Mouse (Mus musculus) testis, adult 2 months (tissue): Measurements from ENCODE around the gene Aldh3b2. TPM values are rescaled to one million over a fixed set of nuclear protein-coding genes. Genes with fewer than 3 reads are reported as not detected.

Source experiments
- H3K27ac ChIP-seq: fragments of 200-500 bp; 2 replicates; pipeline ENCODE4 v1.5.1; 2012; ENCODE audit warnings: low read depth, low read length; ENCODE audit not compliant: control insufficient read depth, insufficient read depth
- H3K27me3 ChIP-seq: fragments of 200-500 bp; 2 replicates; pipeline ENCODE4 v1.6.1; 2012; ENCODE audit warnings: mild to moderate bottlenecking, low read length, moderate library complexity; ENCODE audit not compliant: control insufficient read depth, insufficient read depth
- H3K36me3 ChIP-seq: fragments of 200-500 bp; 2 replicates; pipeline ENCODE4 v1.6.1; 2012; ENCODE audit warnings: mild to moderate bottlenecking, low read length; ENCODE audit not compliant: control insufficient read depth, insufficient read depth
- H3K4me1 ChIP-seq: fragments of 200-500 bp; 2 replicates; pipeline ENCODE4 v1.6.1; 2012; ENCODE audit warnings: low read length; ENCODE audit not compliant: control insufficient read depth, insufficient read depth
- H3K4me3 ChIP-seq: fragments of 200-500 bp; 2 replicates; pipeline ENCODE4 v1.5.1; 2012; ENCODE audit warnings: low read depth, mild to moderate bottlenecking, low read length, moderate library complexity, mixed read lengths; ENCODE audit not compliant: control insufficient read depth
- CTCF ChIP-seq: fragments of 200-500 bp; IDR thresholded peaks from 2 replicates; pipeline ENCODE4 v1.5.1; 2012; ENCODE audit warnings: low read depth, mild to moderate bottlenecking, inconsistent platforms, low read length, moderate library complexity; ENCODE audit not compliant: control insufficient read depth, insufficient read depth, insufficient replicate concordance
- POLR2A ChIP-seq: fragments of 200-500 bp; IDR thresholded peaks from 2 replicates; pipeline ENCODE4 v1.6.1; 2012; ENCODE audit warnings: low read depth, mild to moderate bottlenecking, inconsistent platforms, low read length, moderate library complexity; ENCODE audit not compliant: control insufficient read depth
- polyA plus RNA-seq: library from polyadenylated mRNA; depleted of rRNA; stranded (reverse); fragments of >200 nt; gene quantifications from 2 replicates; pipeline ENCODE4 v1.2.3, GENCODE M21; 2012; rRNA removed

Aldh3b2 gene
- polyA plus RNA-seq, 1 experiment = 48.6 TPM

DNA sequence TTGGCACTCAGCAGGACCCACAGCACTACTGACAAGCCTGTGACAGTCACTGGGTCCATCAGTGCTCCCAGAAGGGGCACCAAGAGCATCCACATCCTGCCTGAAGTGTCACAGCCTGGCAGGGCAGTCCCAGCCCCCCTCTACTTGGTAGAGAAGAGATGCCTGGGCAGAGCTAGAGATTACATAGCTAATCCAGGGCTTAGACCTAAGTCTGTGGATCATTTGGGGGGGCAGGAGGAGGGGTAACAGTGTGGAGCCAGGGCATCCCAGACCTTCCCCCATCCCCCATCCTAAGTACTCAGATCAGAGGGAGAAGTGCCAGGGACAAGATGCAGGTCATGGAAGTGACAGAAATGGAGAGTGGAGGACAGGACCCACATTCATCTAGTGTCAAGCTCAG, 42.7 kb downstream of the Aldh3b2 start:
- no peaks in the 10 kb centered on the region for H3K36me3 ChIP-seq
- peaks cover 7% of the 10 kb centered on the region for H3K4me1 ChIP-seq
- TF ChIP-seq POLR2A (no peak), CTCF (no peak)
- H3K27ac ChIP-seq = no peak overlapping the region
- no peak overlapping the region for H3K4me3 ChIP-seq
- H3K27me3 ChIP-seq = no peaks in the 10 kb centered on the region

DNA sequence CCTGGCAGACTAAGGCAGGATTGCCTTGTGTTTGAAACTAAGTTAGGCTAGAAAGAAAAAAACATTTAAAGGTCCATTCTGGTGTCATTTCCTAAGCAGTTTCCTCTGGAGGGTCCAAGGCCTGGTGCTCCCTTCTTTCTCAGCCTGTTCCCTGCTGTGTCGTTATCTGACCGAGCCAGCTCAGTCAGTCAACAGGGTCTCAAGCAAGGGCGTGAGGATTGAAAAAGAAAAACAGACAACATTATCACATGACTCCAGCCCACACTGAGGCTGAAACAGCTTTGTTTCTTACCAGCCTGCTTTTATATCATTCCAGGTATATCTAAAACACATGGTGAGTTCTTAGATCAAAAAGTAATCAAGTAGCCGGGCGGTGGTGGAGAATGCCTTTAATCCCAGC, 43.5 kb downstream of the Aldh3b2 start:
- TF ChIP-seq CTCF = no peak
- TF ChIP-seq POLR2A = no peak
- no peak overlapping the region for H3K4me3 ChIP-seq
- no peaks in the 10 kb centered on the region for H3K27me3 ChIP-seq
- peaks cover 7% of the 10 kb centered on the region for H3K4me1 ChIP-seq
- H3K36me3 ChIP-seq = no peaks in the 10 kb centered on the region
- no peak overlapping the region for H3K27ac ChIP-seq

DNA sequence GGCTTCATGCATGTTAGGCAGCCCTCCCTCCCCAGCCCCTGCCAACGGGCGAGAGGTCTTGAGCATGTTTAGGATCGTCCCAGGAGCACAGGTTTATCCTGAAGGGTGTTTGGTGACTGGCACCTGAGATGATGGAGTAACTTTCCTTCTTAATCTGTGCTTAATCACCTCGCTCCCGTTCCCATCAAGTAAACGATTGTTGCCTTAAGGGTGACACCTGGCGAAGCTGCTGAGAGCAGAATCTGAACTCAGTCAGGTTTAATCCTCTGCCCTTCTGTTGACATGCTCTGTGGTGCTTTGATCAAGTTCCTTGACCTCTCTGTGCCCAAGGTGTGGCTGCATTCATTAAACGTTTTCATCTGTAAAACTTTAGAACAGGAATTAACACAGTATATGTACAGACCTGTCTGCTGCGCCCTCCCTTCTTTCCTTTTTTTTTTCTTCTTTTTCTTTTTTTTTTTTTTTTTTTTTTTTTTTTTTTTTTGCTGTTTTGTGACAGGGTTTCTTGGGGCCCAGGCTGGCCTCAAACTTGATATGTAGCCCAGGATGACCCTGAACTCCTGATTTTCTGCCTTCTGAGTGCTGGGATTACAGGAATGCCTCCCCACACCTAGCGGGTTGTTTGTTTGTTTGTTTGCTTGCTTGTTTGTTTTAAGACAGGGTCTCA, 45.9 kb downstream of the Aldh3b2 start:
- Histone ChIP-seq H3K27ac (peak overlapping the region; percentile 57), H3K27me3 (no peaks in the 10 kb centered on the region), H3K36me3 (no peaks in the 10 kb centered on the region), H3K4me3 (no peak overlapping the region), H3K4me1 (peaks cover 1% of the 10 kb centered on the region)
- TF ChIP-seq POLR2A (no peak), CTCF (no peak)

DNA sequence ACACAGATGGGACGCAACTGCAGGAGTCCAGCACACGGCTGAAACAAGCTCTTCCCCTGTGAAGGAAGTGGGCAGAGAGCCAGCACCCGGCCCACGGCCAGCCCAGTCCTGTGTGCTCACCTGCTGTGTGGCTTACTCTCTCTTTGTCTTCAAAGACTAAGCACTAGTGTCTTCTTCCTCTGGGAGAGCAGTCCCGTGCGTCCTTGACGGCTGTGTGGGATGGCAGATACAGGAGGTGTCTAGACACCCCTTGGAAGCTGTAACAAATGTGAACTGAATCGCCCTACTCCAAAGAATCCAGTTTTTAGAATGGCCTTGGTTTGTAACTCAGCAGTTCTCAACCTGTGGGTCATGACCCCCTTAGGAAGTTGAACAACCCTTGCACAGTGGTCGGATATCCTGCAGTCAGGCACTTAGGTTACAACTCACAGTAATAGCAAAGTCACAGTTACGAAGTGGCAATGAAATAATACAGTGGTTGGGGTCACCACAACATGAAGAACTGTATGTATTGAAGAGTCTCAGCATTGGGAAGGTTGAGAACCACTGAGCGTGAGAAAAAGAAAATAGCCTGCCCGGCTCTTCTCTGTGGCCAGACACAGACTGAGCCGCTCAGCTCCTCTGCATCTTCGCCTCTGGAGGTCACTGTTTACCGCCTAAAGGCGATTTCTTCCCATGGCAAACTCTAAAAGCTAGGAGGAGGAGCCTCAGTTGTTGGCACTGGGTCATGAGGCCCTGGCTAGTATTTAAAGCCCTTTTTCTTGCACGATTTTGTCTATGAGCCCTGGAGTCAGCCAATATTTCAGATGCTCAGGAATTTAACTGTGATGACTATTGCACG, 46.8 kb downstream of the Aldh3b2 start:
- Histone ChIP-seq H3K36me3 (no peaks in the 10 kb centered on the region), H3K27ac (peak overlapping the region; percentile 15; the same call in 1 of the 2 replicates), H3K4me3 (no peak overlapping the region), H3K4me1 (no peaks in the 10 kb centered on the region), H3K27me3 (no peaks in the 10 kb centered on the region)
- TF ChIP-seq CTCF (peak; percentile 55), POLR2A (no peak)

DNA sequence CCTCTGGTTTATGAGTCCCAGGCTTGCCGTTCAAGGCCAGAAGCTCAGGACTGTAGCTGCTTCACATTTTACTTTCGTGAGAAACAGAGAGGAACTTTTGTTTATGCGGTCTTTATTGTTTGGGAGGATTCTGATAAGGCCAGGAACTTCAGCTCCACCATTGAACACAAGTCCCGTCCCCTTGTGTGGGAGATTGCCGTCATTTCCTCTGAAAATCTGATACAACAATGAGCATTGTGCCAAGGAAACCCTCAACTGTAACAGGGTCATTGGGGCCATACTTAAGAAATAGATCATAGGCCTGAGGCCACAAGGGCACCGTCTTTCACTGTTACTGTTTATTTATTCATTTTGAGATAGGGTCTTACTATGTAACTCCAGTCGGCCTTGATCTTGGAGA, 51.1 kb downstream of the Aldh3b2 start:
- no peak for TF ChIP-seq POLR2A
- no peak for TF ChIP-seq CTCF
- no peaks in the 10 kb centered on the region for H3K27me3 ChIP-seq
- H3K27ac ChIP-seq = no peak overlapping the region
- H3K4me3 ChIP-seq = no peak overlapping the region
- no peaks in the 10 kb centered on the region for H3K36me3 ChIP-seq
- no peaks in the 10 kb centered on the region for H3K4me1 ChIP-seq

DNA sequence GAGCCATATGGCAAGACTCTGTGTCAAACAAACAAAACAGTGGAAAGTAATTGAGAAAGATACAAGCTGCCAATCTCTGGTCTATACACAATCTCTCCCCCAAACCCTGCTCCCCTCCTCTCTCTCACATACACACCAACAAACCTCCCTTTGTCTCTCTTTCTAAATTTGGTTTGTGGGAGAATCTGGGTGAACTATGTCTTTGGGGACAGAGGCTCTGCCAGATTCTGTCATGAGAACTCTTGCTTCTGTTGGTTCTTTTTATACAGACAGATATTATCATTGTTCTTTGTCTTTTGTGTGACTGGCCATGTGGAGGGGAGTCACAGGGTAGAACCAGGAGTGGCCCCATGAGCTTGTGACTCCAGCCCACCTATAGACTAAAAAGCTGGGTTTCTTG, 55.4 kb downstream of the Aldh3b2 start:
- TF ChIP-seq CTCF = no peak
- TF ChIP-seq POLR2A = no peak

More for the DNA sequence above, 55.4 kb downstream of the Aldh3b2 start:
- Histone ChIP-seq H3K36me3 (no peaks in the 10 kb centered on the region), H3K4me3 (no peak overlapping the region), H3K4me1 (peaks cover 1% of the 10 kb centered on the region; the same call in 1 of the 2 replicates), H3K27ac (0 out of 2 replicates have a peak overlapping the region, but pooled peaks have one; percentile 42), H3K27me3 (no peaks in the 10 kb centered on the region)

Other genes starting within 250 kb of the Aldh3b2 start
- 5.1 and 7.4 TPM in 2 replicates for gene Kmt5b, start 204.9 kb upstream of the Aldh3b2 start, polyA plus RNA-seq
- gene Chka, start 120.6 kb upstream of the Aldh3b2 start, polyA plus RNA-seq = 85.7 and 90.2 TPM in 2 replicates
- gene Tcirg1, start 65.2 kb upstream of the Aldh3b2 start, polyA plus RNA-seq = 11.2 and 11.4 TPM in 2 replicates
- gene Ndufs8, start 59.6 kb upstream of the Aldh3b2 start, polyA plus RNA-seq = 69.9 and 91.3 TPM in 2 replicates
- 48.2 and 52.4 TPM in 2 replicates for gene Aldh3b1, start 42.5 kb upstream of the Aldh3b2 start, polyA plus RNA-seq
- 6.6 and 8.0 TPM in 2 replicates for gene Unc93b1, start 37.1 kb upstream of the Aldh3b2 start, polyA plus RNA-seq
- 2.9 and 3.2 TPM in 2 replicates for gene Aldh3b3, start 13.7 kb upstream of the Aldh3b2 start, polyA plus RNA-seq
- gene Acy3, start 14.2 kb downstream of the Aldh3b2 start, polyA plus RNA-seq = 14.7 and 14.9 TPM in 2 replicates
- gene Tbx10, start 20.4 kb downstream of the Aldh3b2 start, polyA plus RNA-seq = 0.41 and 0.56 TPM in 2 replicates
- gene Nudt8, start 28.3 kb downstream of the Aldh3b2 start, polyA plus RNA-seq = 0.99 and 2.4 TPM in 2 replicates
- 0.48 TPM in 2 replicates for gene Gm49405, start 28.3 kb downstream of the Aldh3b2 start, polyA plus RNA-seq
- 1.3 and 2.0 TPM in 2 replicates for gene Doc2g, start 31.0 kb downstream of the Aldh3b2 start, polyA plus RNA-seq
- gene Ndufv1, start 40.5 kb downstream of the Aldh3b2 start, polyA plus RNA-seq = 145 and 173 TPM in 2 replicates
- gene Gstp1, start 65.7 kb downstream of the Aldh3b2 start, polyA plus RNA-seq = 88.6 and 94.9 TPM in 2 replicates
- 1.5 TPM in 2 replicates for gene Gstp2, start 73.7 kb downstream of the Aldh3b2 start, polyA plus RNA-seq
- not detected in 2 replicates for gene Gstp3, start 87.2 kb downstream of the Aldh3b2 start, polyA plus RNA-seq
- gene Cabp2, start 109.2 kb downstream of the Aldh3b2 start, polyA plus RNA-seq = not detected in 2 replicates
- gene Cdk2ap2, start 124.9 kb downstream of the Aldh3b2 start, polyA plus RNA-seq = 31.5 and 31.7 TPM in 2 replicates
- 31.9 and 42.8 TPM in 2 replicates for gene Pitpnm1, start 127.7 kb downstream of the Aldh3b2 start, polyA plus RNA-seq
- gene Aip, start 153.5 kb downstream of the Aldh3b2 start, polyA plus RNA-seq = 21.0 and 23.5 TPM in 2 replicates
- gene Gpr152, start 167.5 kb downstream of the Aldh3b2 start, polyA plus RNA-seq = 0.02 TPM in 1 of 2 replicates, not detected in the other
- gene Cabp4, start 171.7 kb downstream of the Aldh3b2 start, polyA plus RNA-seq = 0.16 and 0.29 TPM in 2 replicates
- gene Coro1b, start 176.3 kb downstream of the Aldh3b2 start, polyA plus RNA-seq = 87.3 and 97.2 TPM in 2 replicates
- 0.65 and 1.0 TPM in 2 replicates for gene Ptprcap, start 181.3 kb downstream of the Aldh3b2 start, polyA plus RNA-seq
- 10.9 and 11.1 TPM in 2 replicates for gene Rps6kb2, start 191.0 kb downstream of the Aldh3b2 start, polyA plus RNA-seq
- 2.5 and 2.7 TPM in 2 replicates for gene Carns1, start 203.2 kb downstream of the Aldh3b2 start, polyA plus RNA-seq
- 0.98 and 1.3 TPM in 2 replicates for gene Tbc1d10c, start 219.0 kb downstream of the Aldh3b2 start, polyA plus RNA-seq
- 48.8 and 49.8 TPM in 2 replicates for gene Ppp1ca, start 219.7 kb downstream of the Aldh3b2 start, polyA plus RNA-seq
- gene Rad9a, start 229.3 kb downstream of the Aldh3b2 start, polyA plus RNA-seq = 9.0 and 9.2 TPM in 2 replicates
- gene Clcf1, start 241.9 kb downstream of the Aldh3b2 start, polyA plus RNA-seq = 2.0 and 3.1 TPM in 2 replicates
- 1.2 and 3.0 TPM in 2 replicates for gene AC109138.7, start 242.0 kb downstream of the Aldh3b2 start, polyA plus RNA-seq